Mouse (Mus musculus): Measurements from ENCODE around the gene L3mbtl3.

DNA sequence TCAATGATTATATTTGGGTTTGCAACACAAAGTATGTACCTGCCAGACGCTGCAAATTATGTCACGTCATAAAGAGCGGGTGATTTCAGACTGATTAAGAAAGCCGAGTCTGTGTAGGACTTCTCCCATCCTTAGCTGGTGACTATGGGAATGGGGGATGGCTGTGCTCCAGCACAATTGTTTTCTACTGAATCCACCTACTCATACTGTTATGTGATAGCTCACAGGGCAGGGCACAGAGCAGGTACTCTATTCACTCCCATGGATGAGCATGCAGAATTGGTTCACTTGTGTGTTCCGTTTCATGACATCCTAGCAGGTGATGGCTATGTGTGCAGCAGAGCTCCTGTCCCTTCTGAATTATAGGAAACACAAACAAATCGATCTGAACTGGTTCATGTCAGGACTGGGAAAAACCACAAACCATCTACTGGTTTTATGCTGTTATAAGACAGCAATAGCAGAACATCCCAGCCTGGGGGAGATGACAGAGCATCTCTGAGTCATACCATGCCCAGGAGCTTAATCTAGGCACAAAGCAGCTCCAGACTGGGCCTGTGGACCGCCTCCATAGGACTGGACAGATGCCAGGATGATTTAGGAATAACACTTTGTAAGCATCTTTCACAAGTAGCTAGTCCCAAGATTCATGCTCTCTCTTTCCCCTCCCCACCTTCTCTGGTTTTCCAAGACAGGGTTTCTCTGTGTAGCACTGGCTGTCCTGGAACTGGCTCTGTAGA is 126.2 kb downstream of the L3mbtl3 start:
- TF ChIP-seq CTCF (IDR thresholded peaks at IDR 0.05; ENCODE audit: insufficient read depth, low read length): no peak
- TF ChIP-seq POLR2A (IDR thresholded peaks at IDR 0.05; ENCODE audit: borderline replicate concordance, extremely low read depth, low read depth, low read length): no peak
